Mouse (Mus musculus) induced T-regulatory cell, adult 2 months (primary cell): ENCODE data around the gene Znhit6.

Experiments
- DNase-seq: peaks from one replicate; pipeline ENCODE4 v3.0.0-alpha.2; 2012; ENCODE audit warnings: low read depth

Gene Znhit6

DNA sequence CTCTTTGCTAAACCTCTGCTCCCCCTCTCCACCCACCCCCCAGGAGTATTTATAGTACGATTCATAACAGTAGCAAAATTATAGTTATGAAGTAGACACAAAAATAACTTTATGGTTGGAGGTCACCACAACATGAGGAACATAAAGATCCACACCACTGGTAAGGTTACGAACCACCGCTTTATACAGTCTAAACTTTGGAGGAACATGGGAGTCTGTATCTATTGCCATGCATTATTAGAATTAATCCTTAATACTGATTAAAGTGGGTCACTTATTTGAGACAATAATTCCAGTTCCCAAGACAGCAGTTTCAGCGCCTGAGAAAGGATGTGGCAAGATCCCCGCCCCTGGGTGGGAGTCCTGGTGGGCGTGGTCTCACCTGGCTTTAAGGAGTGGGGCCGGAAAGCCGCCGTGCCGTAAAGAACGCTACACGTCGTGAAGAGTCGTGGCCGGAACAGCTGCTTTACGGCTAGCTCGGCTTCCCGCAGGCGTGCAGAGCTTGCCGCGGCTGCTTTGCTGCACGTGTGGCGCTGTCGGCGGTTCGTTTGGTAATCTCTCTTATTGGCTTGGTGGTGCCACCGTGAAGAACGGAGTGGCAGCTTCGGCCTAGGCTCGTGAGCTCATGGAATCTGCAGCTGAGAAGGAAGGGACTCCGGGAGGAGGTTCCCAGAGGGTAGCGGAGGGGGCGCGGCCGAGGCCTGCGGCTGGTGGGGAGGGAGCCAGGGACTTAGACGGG lies at the start of gene Znhit6:
Znhit6 (plus strand) TSS at position 463 of the 739 bp plus-strand sequence.
- DNase-seq = peak; percentile 92

DNA sequence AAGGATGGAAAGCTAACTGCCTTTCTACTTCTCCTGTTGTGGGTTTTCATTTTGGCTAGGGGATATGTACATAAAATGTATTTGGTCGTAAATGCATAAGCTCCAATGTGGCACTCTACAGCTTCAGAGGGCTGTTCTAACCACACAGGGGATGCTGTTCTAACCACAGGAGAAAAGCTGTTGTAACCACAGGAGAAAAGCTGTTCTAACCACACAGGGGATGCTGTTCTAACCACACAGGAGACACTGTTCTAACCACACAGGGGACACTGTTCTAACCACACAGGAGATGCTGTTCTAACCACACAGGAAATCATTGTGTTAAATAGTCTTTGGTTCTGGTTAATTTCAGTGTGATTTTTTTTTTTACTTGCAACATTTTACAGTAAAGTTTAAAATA lies 38.1 kb upstream of the Znhit6 start:
- DNase-seq = peak; percentile 15

DNA sequence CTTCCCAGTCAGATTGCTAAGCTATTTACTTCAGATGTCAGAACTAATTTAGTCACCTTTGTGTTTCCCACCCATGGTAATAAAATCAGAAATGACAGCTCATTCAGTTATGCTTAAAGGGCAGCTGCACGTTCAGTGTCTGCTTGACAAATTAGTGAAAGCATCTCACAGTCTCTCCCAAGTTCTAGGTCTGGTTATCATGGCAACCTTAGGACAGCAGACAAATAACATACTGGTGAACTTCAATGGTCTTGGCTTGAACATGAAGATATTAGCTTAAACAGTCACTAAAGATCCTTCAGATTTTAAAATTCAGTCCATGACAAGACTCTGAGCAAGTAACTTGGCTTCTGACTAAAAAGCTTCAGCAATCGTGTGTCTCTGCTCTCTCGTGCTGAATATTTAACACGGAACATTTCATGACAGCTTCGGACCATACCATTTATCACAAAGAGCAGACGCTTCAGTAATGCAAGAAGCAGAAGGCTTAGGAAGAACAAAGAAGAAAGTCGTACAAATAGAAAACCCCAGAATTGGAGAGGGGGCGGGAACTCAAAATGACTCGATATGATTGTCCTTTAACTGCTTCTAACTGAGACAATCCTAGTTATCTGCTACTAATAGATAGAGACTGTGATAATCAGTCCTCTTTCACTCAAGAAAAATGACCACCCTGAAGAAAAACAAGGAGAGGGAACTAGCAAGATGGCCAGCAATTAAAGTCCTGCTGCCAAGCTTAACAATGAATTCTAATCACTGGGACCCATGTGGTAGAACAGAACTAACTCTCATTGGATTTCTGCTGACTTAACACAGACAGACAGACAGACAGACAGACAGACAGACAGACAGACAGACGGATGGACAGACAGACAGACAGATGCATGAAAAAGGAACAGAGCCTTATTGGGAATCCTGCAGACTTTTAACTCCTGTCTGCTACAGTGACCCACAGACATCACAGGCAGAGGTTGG lies 27.3 kb upstream of the Znhit6 start:
- DNase-seq = no peak

- no peak for DNase-seq
Measured at GRCm38 (mm10) chr3:145550216-145550615, 25.8 kb upstream of the Znhit6 start.

- DNase-seq = no peak
Measured at GRCm38 (mm10) chr3:145554388-145554787, 21.6 kb upstream of the Znhit6 start.

- DNase-seq = no peak
Measured at GRCm38 (mm10) chr3:145556206-145556605, 19.8 kb upstream of the Znhit6 start.

DNA sequence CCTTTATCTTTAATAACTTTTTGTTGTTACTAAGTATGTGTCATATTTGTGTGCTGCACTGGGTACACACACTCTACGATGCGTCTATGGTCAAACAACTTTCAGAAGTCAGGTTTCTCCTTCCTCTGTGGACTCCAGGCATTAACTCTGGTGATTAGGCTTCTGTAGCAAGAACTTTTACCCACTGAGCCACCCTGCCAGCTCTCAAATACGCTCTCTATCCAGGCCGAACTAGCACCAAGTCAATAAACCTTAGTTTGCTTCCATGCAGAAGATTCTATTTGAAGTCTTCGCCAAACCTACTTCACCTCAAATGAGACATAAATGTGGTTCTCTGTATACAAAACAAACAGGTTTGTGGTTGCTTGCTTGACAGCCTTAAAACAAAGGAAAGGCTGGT lies 16.3 kb upstream of the Znhit6 start:
- DNase-seq = no peak

DNA sequence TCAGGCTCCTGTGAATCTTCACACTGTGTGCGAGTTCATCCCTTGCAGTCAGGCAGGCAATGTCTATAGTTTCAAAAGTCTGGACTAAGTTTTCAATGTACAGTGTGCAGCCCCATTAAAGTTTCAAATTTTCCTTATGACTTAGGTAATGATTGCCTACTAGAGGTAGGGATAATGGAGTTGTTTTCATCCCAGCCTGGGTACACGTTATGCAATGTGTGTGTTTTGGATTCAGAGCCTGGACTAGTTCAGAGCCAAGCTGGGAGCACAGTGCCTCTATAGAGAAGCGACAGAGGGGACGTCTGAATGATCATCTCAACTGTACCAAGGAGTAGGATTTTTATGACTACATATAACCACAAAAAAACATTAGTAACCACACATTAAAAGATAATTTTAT lies 15.9 kb upstream of the Znhit6 start:
- no peak for DNase-seq

GRCm38 (mm10) chr3:145574468-145574867 lies 1.5 kb upstream of the Znhit6 start:
- DNase-seq = no peak

DNA sequence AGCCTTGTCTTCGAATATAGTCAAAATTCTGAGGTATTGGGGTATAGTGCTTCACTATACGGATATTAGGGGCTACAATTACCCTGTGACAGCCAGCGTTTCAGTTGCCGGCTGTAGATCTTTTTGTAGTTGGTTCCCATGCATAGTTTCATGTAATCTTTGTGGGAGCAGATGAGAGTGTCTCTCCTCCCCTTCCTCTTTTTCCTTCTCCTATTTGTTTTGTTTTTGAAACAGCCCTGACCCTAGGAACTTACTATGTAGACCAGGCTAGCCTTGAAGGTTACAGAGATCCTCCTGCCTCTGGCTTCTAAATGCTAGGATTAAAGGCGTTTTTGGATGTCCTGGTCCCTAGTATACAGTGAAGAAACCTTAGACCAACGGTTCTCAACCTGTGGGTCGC lies 665 bp upstream of the Znhit6 start:
- DNase-seq = no peak

GRCm38 (mm10) chr3:145576482-145576822 lies 447 bp downstream of the Znhit6 start:
- DNase-seq = no peak

- DNase-seq = no peak
Measured at GRCm38 (mm10) chr3:145576876-145577275, 871 bp downstream of the Znhit6 start.

DNA sequence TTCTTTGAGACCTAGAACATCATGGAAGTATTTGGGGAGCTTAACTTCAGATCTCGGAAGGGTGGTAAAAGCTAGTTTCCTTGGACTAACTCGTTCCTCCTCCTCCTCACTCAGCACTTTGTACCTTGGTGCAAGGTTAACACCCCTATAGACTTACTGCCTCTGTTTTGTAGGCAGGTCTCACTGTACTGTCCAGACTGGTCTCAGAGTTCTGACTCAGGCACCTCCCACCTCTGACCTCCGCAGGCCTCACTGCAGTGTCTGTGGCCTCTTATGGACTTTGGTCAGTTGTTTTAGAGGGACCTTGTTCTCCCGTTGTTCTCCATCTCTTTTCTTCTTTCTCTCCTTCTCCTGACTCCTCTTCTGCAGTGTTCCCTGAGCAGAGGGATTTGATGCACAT lies 7.0 kb downstream of the Znhit6 start:
- DNase-seq = no peak

DNA sequence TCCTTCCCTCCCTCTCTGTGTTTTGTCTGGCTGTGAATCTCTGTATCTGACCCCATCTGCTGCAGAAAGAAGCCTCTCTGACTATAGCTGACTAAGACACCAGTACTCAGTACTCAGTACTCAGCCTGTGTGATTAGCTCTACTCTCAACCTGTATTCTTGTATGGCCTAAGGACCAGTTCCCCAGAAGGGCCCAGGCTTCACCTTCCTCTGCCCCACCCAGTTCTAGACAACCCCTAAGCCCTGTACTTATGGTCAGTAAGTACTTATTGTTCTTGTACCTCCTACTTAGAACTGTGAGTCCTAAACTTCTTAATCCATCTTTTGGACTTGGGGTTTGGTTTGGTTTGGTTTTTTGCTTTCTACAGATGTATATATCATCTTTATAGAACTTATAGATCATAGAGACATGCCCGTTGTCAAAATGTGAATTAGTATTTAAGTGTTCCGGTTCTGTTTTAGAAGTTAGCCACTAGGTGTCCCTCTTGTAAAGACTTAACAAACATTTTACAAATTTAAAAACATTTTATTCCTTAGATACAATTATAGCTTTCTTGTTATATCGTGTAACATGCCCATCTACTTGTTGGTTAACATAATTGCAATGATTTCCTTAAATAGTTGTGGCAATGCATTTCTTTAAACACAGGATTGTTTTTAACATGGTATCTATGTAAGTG lies 7.7 kb downstream of the Znhit6 start:
- peak; percentile 37 for DNase-seq

DNA sequence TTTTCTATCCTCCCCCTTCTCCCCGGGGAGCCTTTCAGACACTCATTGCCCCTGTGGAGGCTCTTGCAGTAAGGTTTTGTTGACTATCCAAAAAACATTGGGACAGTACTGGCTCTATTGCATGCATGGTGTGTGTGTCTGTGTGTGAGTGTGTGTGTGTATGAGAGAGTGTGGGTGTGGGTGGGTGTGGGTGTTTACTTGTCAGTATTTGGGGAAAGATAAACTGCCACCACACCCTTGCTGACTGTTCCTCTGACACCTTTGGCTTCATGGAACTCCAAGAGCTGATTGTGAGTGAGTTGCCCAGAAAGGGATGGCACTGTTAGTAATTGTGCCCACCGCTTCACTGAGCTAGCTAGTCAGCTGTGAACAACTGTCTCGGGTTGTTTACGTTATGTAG lies 14.6 kb downstream of the Znhit6 start:
- DNase-seq = no peak

DNA sequence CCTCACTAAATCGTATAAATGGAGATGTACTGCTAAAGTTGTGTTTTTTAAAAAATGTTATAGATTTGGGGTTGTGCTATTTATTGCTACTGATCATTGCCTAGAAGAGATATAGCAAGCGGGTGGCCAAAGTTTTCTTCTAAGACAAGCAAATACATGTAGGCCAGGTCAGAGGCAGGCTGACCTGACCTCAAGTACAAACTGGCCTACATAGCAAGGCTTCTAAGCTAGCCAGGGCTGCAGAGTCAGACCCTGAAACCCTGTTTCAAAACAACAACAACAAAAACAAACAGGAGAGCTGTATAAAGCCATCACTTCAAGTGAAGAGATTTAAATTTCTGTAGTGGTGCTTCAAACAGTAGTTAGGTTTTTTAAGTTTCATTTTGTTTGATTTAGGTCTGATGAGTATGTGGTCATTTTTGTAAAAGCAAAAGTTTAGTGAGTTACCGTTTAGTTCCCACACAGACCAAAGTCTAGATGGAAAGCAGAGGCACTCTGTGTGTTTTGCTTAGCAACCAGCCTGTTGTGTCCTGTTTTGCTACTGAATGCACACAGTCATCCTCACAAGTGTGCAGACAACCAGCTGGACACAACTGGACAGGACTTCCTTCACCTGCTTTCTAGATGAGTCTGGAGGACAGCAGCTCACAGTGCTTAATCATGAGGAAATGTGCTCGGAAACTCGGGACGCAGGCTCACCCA lies 16.0 kb downstream of the Znhit6 start:
- no peak for DNase-seq

GRCm38 (mm10) chr3:145595354-145595753 lies 19.3 kb downstream of the Znhit6 start:
- DNase-seq = peak; percentile 58

- no peak for DNase-seq
Measured at GRCm38 (mm10) chr3:145599059-145599458, 23.1 kb downstream of the Znhit6 start.

GRCm38 (mm10) chr3:145600801-145601200 lies 24.8 kb downstream of the Znhit6 start:
- no peak for DNase-seq

GRCm38 (mm10) chr3:145601345-145601744 lies 25.3 kb downstream of the Znhit6 start:
- DNase-seq = no peak

DNA sequence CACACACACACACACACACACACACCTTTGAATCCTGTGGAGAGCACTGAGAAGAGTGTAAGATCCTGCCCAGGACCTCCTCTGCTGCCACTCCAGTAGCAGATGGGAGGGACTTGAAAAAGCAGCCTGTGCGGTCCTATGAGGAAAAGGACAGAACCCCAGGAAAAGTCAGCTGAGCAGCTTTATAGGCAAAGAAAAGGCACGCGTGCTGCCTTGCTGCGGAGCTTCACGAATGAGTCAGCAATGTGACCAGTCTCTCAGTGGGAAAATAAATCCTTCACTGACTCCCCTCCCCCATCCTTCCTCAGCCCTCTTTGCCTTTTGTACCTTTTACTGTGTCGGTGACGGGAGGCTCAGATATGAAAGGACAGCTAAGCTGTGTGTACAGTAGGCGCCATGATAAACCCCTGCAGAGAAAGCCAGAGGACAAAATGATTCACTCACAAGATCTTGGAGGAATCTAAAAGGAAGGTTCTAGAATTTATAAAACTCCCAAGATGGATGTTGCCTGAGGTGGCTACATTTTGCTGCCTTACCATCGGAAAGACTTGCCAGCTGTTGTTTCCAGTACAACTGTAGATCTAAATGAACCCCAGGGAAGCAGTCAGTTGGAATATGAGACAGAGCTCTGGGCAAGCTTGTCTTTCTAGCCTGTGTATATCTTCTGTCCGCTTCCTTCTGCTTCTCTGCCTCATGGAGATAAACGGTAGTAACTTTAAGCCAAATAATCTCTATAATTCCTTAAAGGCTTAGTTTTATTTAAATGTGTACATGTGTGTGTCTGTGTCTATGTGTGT lies 26.6 kb downstream of the Znhit6 start:
- no peak for DNase-seq
